10 mouse cellular contexts compared by ENCODE assay signal in the genomic region with DNA sequence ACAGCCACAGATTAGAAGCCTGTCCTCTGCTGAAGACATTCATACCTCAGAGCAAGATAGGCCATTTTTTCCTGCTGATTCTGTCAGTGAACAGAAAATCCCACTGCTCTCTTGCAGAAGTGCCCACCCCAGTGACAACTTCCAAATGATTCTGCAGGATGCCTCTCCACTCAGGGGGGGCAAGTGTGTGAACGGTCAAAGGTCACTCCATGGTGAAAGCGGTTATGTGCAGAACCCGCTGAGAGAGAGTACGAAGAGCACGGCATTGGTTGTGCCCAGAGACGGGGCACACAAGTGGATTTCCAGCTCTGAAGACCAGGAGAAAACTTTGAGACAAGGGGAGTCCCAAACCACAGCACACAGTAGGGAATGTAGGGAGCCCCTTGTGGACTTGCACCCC.
DNase-seq lines count a peak whose midpoint lies in the region; ATAC-seq and TF ChIP-seq lines count a peak whose summit lies in the region.
"Had no signal": no experiment of that assay in that cellular context is flagged by ENCODE, and none has a peak within 500 bp of the region (broad histone marks: within the 10 kb centered on the region; RNA-seq: fewer than 3 reads in every experiment).

No protein-coding gene starts in this region.

- no peaks in the 10 kb centered on the region for H3K9me3 ChIP-seq in liver, embryonic 13.5 days (replicated peaks)
- no peaks in the 10 kb centered on the region for H3K9me3 ChIP-seq in stomach, postnatal 0 days (ENCODE audit: control insufficient read depth, low read length)
- H3K9me3 ChIP-seq: limb, embryonic 15.5 days had no signal

- peak overlapping the region; percentile 55; the same call in 1 of the 2 replicates for H3K27ac ChIP-seq in gastrocnemius, adult 2 months
- peak overlapping the region; percentile 6; the same call in 1 of the 2 replicates for H3K27ac ChIP-seq in liver, embryonic 13.5 days
- H3K27ac ChIP-seq in stomach, postnatal 0 days (replicated peaks): no peak overlapping the region
- H3K27ac ChIP-seq: limb, embryonic 15.5 days had no signal

- no peak for TF ChIP-seq EP300 in stomach, postnatal 0 days (optimal IDR thresholded peaks at IDR 0.05)

- peak overlapping the region; percentile 69 for H3K4me3 ChIP-seq in gastrocnemius, adult 2 months
- peak overlapping the region; percentile 51 for H3K4me3 ChIP-seq in lung, adult 2 months (replicated peaks; ENCODE audit: extremely low read depth, low read depth, low read length)
- peak overlapping the region; percentile 59; the same call in 1 of the 2 replicates for H3K4me3 ChIP-seq in liver, embryonic 13.5 days (replicated peaks)
- peak overlapping the region; percentile 59; the same call in 1 of the 2 replicates for H3K4me3 ChIP-seq in stomach, postnatal 0 days (ENCODE audit: low read depth, low read length)

- H3K27me3 ChIP-seq in liver, embryonic 13.5 days: 0 out of 2 replicates have a peak, but pooled peaks cover 3% of the 10 kb centered on the region
- no peaks in the 10 kb centered on the region for H3K27me3 ChIP-seq in stomach, postnatal 0 days (ENCODE audit: control insufficient read depth, insufficient read depth, low read length)
- H3K27me3 ChIP-seq: limb, embryonic 15.5 days had no signal

- H3K4me1 ChIP-seq in lung, adult 2 months (ENCODE audit: control insufficient read depth, insufficient read depth, low read length): 0 out of 2 replicates have a peak, but pooled peaks cover 2% of the 10 kb centered on the region
- H3K4me1 ChIP-seq in liver, embryonic 13.5 days (replicated peaks): peaks cover 28% of the 10 kb centered on the region
- H3K4me1 ChIP-seq in stomach, postnatal 0 days (replicated peaks; ENCODE audit: control insufficient read depth, insufficient read depth): 0 out of 2 replicates have a peak, but pooled peaks cover 2% of the 10 kb centered on the region

- H3K4me2 ChIP-seq in liver, embryonic 13.5 days: peak overlapping the region; percentile 71
- peak overlapping the region; percentile 81 for H3K4me2 ChIP-seq in stomach, postnatal 0 days (replicated peaks; ENCODE audit: low read depth)
- H3K4me2 ChIP-seq: limb, embryonic 15.5 days had no signal

- DNase-seq in gastrocnemius, adult 2 months: no peak
- DNase-seq in gastrocnemius, postnatal 14 days: no peak
- DNase-seq in lung, adult 2 months: no peak
- DNase-seq in lung, postnatal 25 days (ENCODE audit: low spot score): no peak
- DNase-seq in liver, embryonic 13.5 days: no peak
- no peak for DNase-seq in stomach, postnatal 0 days (ENCODE audit: low spot score)
- no peak for DNase-seq in spleen, adult 18-20 months
- DNase-seq in layer of hippocampus, postnatal 10 days (ENCODE audit: low spot score in 2 of 2): no peak

- intact Hi-C loops in gastrocnemius, adult 2 months (cut with DNase I): no loop called here
- intact Hi-C loops in gastrocnemius, postnatal 14 days (cut with DNase I; ENCODE audit: low total_unique reads): no loop called here

- ATAC-seq in liver, embryonic 13.5 days (ENCODE audit: low read depth): no peak
- ATAC-seq in stomach, postnatal 0 days (ENCODE audit: low FRiP score, low TSS enrichment): no peak
- ATAC-seq: inflammation-experienced regulatory T-cells, adult 6 months had no signal

- TF ChIP-seq CTCF in gastrocnemius, adult 2 months (IDR thresholded peaks at IDR 0.05): no peak
- TF ChIP-seq CTCF in lung, adult 2 months (IDR thresholded peaks at IDR 0.05; ENCODE audit: insufficient read depth, low read length): no peak
- no peak for TF ChIP-seq CTCF in stomach, postnatal 0 days (IDR thresholded peaks at IDR 0.05; ENCODE audit: low read depth)

- H3K9ac ChIP-seq in liver, embryonic 13.5 days: no peak overlapping the region
- peak overlapping the region; percentile 65; the same call in 1 of the 2 replicates for H3K9ac ChIP-seq in stomach, postnatal 0 days (ENCODE audit: low read length)
- H3K9ac ChIP-seq: limb, embryonic 15.5 days had no signal

- 83% methylated on average over 6 of the region's 6 CpGs for WGBS in lung, adult 2 months
- WGBS in liver, embryonic 13.5 days (ENCODE audit: insufficient replicate concordance): 80% methylated on average over 6 of the region's 6 CpGs
- WGBS in stomach, postnatal 0 days: 85% methylated on average over 6 of the region's 6 CpGs

- no peak for TF ChIP-seq POLR2A in lung, adult 2 months (IDR thresholded peaks at IDR 0.05; ENCODE audit: borderline replicate concordance, extremely low read depth, low read depth, low read length)

- peaks cover 7% of the 10 kb centered on the region; the same call in 1 of the 2 replicates for H3K36me3 ChIP-seq in liver, embryonic 13.5 days
- H3K36me3 ChIP-seq in stomach, postnatal 0 days (ENCODE audit: control insufficient read depth, insufficient read depth, low read length): peaks cover 6% of the 10 kb centered on the region; the same call in 1 of the 2 replicates
